Mouse (Mus musculus): ENCODE data around the gene Lrch1. TPM values are rescaled to one million over a fixed set of nuclear protein-coding genes. Genes with fewer than 3 reads are reported as not detected.

Gene Lrch1
- total RNA-seq, 2 experiments from 2014 or later = 21.9 to 24.1 TPM

DNA sequence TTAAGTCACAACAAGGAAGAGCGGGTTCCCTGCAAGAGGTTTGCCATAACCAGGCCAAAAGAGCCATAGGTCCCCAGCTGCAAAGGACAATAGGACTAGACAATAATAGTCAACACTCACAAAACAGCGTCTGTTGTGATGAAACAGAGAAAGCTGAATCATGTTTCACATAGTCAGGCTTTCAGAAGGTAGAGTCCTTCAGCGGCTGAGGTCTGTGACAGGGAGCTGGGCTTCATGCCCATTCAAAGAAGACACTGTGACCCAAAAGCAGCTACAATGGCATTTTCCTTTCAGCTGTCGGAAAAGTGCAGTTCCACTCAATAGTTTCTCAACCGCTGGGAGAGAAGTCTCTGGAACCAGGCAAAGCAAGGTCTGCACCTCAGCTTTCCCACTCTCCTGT is 48.7 kb downstream of the Lrch1 start:
- no peak for DNase-seq (ENCODE audit: low spot score in 2 of 2)

DNA sequence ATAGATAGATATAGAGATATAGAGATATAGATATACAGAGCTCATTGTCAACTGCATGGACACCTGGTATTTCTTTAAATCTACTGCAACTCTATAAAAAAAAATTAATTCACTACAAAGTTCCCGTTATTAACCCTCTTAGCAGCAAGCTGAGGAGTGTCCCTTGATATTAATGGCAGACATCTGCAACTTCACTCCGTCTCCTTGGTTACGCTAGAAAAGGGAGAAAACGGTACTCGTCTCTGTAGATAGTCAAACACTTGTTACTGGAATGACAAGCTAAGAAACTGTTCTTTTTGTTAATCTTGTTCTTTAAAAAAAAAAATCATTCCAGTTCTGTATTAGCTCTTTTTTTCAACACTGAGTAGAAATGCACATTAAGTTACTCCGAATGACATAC is 54.0 kb downstream of the Lrch1 start:
- no peak for DNase-seq (ENCODE audit: low spot score in 2 of 2)

DNA sequence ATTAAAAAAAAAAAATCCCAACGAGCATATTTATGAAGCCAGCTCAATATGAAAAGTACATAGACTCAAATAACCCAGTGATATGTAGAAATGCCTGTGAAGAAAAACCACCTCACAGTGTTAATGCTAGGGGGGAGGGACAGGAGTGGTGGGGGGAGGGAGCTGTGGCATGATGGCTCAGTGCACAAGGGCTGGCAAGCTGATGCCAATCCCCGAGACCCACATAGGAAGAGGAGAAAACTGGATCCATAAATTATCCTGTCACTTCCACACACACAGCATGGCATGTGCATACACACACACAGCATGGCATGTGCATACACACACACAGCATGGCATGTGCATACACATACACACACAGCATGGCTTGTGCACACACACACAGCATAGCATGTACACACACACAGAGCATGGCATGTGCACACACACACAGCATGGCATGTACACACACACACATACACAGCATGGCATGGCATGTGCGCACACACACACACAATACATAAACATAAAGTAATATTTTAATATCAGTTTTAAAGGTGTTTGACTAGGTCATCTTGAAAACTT is 54.5 kb downstream of the Lrch1 start:
- no peak for DNase-seq (ENCODE audit: low spot score in 2 of 2)

DNA sequence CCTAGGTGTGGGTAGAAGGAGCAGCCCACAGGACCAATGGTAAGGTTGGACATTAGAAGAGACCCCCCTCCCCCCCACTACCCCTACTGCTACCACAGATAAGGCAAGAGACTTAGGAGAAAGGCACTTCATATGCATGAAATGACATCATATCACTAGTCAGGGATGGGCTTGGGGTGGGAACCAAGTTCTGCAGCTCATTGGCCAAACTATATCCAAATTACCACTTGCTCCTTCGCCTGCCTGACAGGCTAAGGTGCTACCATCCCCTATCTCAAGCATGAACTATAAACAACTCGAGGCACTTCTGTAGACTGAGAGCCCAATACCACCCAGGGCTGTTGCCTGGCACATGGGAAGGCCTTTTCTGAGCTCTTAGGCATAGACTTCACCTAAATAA is 58.4 kb downstream of the Lrch1 start:
- no peak for DNase-seq (ENCODE audit: low spot score in 2 of 2)

DNA sequence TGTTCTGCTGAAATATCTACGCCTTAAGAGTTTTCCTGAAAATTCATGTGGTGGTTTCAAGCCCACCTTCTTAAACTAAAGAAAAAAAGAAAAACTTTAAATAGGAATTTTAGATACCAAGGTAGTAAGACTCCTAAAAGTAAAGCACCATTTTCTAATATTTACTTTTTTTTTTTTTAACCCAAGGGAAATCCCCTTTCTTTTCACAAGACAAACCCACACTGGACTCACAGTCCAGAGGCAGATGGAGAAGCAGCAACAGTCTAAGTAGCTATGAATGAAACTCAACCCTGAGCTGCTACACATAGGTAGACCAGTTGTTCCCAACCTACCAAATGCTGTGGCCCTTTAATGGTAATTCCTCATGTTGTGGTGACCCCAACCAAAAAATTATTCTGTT is 59.6 kb downstream of the Lrch1 start:
- DNase-seq (ENCODE audit: low spot score in 2 of 2) = no peak

DNA sequence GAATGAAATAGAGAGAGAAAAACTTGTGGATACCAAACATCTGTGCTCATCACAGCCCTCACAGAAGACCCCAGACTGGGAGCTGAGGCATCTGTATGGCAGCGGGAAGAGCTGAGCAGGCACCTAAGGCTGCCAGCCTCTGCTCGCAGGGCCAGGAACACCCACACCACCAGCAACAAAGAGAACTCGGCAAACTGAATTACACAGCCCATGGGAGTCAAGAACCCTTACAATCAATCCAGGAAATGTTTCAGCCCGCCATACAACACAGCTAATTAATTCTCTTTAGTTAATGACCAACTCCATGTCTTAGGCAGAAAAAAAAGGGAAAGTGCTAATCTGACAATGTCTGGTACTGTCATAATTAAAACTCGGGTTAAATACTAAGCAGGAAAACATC is 61.2 kb downstream of the Lrch1 start:
- no peak for DNase-seq (ENCODE audit: low spot score in 2 of 2)

DNA sequence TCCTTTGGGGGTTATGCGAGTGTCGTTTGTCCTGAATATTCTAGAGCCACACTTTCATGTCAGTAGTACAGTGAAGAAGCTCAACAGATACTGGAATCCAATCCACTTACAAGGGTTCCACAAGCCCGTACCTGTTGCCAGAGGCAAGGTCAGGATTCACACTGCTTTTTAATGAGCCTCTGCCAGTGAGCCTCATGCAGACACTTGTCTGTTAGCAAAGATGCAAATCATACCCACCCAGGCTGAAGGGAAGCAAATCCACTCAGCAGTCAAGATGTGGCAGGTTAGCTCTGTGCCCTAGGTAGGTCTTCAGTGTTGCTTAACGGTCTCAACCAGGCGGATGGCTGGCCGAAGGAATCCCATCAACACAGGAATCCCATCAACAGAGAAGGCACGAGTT is 62.8 kb downstream of the Lrch1 start:
- no peak for DNase-seq (ENCODE audit: low spot score in 2 of 2)

DNA sequence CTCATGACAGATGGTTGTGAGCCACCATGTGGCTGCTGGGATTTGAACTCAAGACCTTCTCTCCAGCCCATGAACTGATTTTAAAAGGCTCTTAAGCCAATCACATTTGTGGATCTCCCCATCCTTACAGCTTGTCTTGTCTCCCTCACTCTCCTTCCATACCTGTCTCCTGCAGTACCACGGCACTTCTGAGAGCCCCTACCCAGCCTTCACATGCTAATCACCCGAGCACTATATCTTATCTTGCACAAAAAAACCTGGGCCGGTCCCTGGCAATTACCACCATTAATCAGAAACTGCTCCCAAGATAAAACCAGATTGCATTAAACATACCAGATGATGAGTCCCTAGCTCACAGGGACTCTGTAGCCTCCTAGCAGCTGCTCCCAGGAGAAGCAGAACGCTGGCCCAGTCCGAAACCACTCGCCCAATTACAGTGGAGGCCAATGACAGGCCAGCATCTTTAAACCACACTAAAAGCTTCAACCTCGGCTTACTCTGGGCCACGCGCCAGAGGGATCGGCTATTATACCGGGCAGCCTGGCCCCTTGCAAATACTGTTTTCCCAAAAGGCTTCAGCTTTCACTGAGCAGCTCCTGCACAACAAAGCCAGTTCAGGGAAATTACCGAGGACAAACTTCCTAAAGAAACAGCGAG is 63.5 kb downstream of the Lrch1 start:
- DNase-seq (ENCODE audit: low spot score in 2 of 2) = peak; percentile 66 to 78

DNA sequence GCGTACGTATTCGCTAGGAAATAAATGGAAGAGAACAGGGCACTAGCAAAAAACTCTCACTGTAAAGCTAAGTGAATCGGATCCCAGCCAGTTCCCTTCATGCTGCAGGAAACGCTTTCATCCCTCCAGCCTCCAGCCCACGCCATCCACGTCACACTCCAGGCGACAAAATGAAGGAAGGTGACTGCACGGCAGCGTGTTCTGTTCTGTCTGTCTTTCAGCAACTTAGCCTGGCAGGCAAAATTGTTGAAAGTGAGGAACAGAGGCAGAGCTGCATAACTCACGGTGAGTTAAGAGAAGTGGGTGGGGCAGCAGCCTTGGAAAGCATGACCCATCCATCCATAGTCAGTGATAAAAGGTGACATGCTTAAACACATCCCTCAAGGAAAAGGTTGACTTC is 64.5 kb downstream of the Lrch1 start:
- peak in 1 of 2 experiments; percentile 40 for DNase-seq (ENCODE audit: low spot score in 2 of 2)

DNA sequence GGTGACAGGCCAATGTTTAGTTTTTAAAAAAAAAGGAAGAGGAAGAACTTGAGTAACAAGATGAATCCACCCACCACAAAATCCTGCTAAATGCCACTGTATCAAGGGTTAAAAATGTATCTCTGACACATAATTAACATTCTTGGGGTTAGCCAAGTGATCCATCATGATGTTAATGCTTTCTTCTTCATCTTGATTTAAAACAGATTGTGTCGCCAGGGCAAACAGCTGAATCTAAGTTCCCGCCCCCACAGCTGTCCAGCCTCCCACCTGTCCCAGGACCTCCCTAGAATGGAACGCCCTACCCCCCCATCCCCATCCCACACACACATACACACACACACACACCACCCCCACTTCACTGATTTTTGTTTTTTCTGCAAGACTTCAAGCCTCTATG is 64.9 kb downstream of the Lrch1 start:
- DNase-seq (ENCODE audit: low spot score in 2 of 2) = no peak

DNA sequence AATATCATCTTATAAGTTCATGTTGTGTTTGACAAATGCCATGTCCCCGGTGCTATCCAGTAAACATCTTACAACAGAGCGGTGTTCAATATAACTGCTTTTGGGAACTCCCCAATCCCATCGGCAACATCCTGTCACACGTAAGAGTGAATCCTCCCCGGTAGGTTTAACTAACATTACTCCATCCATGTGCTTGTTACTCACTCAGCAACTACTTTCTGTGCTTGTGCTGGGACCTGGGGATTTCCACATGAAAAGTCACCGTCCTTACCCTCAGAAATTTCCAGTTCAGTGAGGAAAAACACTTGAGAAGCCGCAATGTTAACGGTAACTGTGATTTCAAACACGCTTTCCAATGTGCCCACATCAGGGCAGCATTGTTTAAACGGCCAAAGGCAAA is 66.8 kb downstream of the Lrch1 start:
- no peak for DNase-seq (ENCODE audit: low spot score in 2 of 2)

DNA sequence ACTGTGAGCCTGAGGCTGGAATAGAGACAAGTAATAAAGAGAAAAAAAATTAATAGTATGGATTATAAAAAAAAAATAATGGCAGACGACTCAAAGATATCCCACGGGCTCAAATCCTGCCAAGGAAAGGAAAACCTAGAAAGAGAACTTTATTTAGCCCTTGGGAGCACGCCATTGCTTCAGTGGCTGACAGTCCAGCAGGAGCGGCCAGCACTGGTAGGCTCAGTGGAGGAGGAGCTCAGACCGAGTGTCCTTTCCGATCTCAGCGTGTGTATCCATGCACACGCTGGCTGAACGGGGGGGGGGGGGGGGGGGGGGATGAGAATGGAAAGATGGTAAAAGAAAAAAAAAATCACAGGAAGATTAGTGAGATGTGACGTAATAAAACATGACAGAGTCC is 68.2 kb downstream of the Lrch1 start:
- no peak for DNase-seq (ENCODE audit: low spot score in 2 of 2)

DNA sequence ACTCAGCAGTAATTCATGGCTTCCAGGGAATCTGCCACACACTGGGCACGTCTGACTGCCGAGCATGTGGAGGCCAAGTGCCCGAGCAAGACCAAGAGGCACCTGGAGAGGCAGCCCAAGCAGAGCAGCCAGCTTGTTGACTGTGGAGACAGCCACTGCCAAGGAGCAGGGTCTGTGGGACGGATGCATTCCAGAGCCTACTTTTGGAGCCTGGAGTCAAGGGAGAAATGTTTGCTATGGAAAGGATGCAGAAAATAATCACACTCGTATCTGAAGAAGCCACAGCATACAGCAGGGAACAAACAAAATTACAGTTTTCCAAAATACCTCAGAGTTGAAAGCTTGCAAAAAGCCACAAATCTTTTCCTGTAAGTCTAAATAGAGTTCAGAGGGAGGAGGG is 70.4 kb downstream of the Lrch1 start:
- no peak for DNase-seq (ENCODE audit: low spot score in 2 of 2)

DNA sequence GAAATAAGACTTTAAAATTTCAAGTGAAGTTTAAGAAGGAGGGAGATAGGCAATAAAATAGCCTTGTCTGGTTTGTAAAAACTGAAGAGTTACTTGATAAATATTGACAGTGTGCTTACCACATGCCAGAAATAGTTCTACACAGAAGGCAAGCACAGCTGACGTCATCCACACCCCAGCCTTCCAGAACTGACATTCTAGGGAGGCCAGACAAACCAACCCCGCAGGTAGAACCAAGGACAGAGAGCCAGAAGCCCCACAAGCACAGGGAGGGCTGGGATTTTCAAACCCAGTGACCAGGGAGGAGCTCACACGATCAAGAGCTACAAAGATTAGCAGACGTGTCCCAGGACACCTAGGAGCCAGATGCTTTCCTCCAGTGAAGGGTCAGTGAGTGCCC is 76.5 kb downstream of the Lrch1 start:
- no peak for DNase-seq (ENCODE audit: low spot score in 2 of 2)

DNA sequence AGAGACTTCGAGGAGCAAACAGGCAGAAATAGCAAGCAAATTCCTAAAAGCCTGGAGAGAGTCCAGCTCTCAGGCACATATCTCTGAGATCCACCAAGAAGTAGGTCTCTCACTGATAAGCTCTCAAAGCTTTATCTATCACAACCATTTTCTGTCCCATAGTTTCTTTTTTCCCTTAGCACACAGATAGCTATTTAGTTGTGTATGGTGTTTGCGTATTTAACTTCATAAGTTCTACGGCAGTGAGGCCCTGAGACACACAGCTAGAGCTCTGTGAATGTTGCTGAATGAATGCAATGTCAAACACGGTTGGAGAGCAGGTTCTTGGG is 78.8 kb downstream of the Lrch1 start:
- no peak for DNase-seq (ENCODE audit: low spot score in 2 of 2)

DNA sequence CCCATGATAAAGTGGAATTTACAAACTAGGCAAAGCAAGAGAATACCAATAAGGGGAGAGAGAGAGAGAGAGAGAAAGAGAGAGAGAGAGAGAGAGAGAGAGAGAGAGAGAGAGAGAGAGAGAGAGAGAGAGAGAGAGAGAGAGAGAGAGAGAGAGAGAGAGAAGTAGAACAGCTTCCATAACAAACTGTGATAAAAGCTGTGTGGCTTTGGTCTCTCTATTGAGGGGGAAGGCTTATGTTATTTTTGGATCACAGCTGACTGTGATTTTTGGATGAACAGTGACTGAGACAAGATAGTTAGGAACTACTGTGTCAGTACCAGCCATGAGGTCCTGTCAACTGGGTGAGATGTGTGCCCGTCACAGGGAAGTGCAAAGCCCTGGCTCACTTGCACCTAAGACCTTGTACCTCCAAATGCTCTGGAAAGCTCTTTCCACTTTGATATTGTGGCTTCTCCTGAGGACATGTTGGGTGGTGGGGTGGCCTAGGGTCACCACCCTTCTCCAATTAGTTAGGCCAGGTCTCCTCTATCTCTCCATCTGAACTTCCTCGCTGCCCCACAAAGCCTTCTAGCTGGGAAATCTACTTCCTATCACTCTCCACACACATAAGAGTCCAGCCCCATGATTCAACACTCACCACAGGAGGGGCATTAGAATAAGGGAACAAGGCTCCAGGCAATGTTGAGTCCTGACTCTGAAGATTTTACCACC is 79.3 kb downstream of the Lrch1 start:
- no peak for DNase-seq (ENCODE audit: low spot score in 2 of 2)

DNA sequence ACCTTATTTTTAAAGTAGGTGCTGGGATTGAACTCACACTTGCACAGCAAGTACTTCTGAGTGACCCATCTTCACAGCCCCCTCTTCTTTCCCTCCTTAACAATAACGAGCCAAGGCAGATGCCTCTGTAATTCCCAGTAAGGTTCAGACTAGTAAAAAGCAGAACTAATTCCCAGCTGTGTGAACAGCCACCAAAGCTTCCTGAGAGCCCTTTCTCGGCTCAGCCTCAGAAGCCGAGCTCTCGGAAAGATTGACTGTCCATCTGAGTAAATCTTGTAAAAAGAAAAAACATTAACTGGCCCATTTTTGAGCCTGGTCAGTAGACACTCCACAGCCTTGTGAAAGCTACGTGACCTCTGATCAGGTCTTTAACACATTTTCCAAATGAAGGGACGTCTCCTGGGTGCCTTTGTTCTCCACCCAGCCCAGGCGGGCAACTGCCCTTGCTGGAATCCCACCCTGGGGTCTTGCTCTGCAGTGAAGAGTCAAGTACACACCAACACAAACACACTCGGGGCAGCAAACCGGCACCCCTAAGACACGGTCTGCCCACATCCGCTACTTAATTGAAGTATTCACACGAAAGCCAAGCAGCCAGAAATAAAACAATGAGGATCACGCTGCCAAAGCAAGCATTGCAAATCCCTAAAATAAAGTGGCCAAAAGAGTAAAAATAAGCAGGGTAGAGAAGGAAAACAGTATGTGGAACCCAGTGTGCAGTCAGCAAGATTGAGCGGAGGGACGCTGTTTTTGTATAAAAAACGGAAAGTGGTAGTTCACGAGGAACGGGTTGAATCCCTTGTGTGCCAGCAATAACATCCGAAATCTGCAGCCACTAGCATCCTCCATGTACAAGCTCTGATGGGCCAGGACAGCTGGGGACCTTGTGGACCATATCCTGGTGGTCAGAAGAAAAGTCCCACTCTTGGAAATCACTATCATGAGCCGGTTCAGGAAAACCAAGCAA is 80.3 kb downstream of the Lrch1 start:
- DNase-seq (ENCODE audit: low spot score in 2 of 2) = no peak

DNA sequence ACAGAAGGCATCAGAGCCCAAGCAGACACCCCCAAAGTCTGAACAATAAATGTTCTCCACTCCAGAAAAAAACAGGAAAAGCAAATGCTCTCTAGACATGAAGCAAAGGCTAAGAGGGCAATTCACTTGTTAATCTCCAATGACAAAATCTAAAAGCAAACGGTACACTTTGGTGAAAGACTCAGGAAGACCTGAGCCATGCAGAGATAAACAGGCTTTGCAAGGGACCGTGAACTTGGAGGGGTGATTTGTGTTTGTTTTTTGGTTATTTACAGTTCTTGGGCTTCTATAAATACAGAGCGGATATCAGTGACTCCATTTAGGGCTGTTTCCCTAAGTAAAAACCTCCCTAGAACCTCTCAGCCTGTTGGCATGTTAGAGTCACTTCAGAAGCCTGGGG is 81.9 kb downstream of the Lrch1 start:
- no peak for DNase-seq (ENCODE audit: low spot score in 2 of 2)

DNA sequence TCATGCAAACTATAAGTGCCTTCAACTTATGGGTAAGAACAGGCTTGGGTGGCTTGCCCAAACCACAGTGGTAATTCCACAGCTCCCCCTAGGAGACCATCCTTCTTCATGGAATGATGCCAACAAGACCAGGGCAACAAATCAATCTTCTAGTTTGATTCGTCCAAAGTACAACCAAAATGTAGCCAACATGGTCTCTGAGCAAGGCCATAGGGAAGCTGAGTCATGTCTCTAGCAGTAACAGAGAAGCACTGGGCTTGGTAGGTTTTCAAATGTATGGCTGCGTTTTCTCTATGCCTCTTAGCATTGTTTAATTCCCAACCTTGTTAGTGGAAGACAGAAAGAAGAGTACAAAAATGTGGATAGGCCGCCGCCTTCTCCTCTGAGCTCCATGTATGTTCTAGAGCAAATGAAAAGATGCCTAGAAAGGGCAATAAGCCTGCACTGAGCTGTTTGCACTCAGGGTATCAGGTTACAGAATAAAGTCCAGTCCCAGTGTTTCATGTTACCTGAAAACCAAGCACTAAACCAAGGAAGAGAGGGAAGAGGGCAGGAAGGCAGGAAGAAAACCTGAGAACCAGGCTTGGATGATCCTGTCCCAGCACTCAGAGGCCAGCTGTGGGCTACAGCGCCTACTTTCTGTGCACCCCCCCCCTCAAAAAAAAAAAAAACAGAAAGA is 82.7 kb downstream of the Lrch1 start:
- DNase-seq (ENCODE audit: low spot score in 2 of 2) = no peak

DNA sequence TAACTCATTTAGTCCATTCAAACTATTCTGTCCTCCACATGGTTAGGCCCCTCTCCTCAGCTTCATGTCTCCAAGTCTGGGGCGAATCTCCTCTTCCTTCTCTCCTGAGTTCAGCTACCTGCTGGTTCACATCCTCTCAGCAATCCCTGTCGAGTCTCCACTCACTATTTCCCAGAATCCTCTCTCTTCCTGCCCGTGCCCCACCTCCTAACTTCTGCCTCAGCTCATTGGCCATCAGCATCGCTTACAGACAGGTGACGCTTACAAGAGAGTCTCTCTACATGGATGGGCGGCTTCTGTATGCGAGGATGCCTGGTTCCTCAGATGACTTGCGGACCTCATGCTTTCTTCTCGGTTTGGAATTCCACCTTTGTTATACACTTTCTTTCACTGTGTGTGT is 86.2 kb downstream of the Lrch1 start:
- DNase-seq (ENCODE audit: low spot score in 2 of 2) = no peak

DNA sequence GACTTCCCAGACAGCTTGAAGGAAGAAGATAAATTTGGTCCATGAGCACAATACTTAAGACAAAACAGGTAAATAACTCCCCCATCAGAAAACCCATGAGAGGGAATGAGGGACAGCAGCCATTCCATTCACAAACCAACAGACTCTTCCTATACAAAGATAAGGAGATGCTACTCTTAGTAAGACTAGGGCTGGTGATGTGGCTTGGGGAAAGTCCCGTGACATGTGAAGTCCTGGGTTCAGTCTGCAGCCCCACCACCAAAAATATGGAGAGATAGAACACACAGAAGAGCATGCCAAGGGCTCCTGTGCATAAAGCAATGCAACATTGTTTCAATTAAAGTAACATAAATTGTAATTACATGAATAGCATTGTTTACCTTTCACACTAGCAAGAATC is 88.5 kb downstream of the Lrch1 start:
- no peak for DNase-seq (ENCODE audit: low spot score in 2 of 2)

Data from layer of hippocampus, postnatal 14 days (tissue).